Mouse (Mus musculus) left cerebral cortex, postnatal 10 days (tissue): ENCODE data around the gene Lbr. TPM values are rescaled to one million over a fixed set of nuclear protein-coding genes. Genes with fewer than 3 reads are reported as not detected.
A peak's percentile ranks its signal among the peaks of the same experiment; 100 is the strongest.

Experiments used
- DNase-seq, 2 experiments: peaks; one replicate each; pipeline ENCODE4 v3.0.0; 2021 to 2022; ENCODE audit warnings: low spot score in 2 of 2, mixed read lengths in 1 of 2; ENCODE audit errors: extremely low spot score in 1 of 2
- intact Hi-C: fragments of 180-260 bp; cut with DNase I; formaldehyde crosslinking; loops from one replicate; pipeline ENCODE4 v1.15.1; 2025
- total RNA-seq, 2 experiments: library from RNA; stranded (reverse); gene quantifications; 2 replicates each; pipeline ENCODE4 v1.2.3; 2021

Lbr gene
- total RNA-seq, 2 experiments from 2014 or later = 12.1 to 14.0 TPM

- intact Hi-C loops = no loop called here
- no peak for DNase-seq
These were observed 13.5 kb upstream of the Lbr start for GRCm38 (mm10) chr1:181856329-181856728.

GRCm38 (mm10) chr1:181854829-181855228 lies 12.0 kb upstream of the Lbr start:
- intact Hi-C loops = no loop called here
- no peak for DNase-seq

- peak in 1 of 2 experiments; percentile 50 for DNase-seq
- intact Hi-C loops = no loop called here
These were observed 10.4 kb upstream of the Lbr start for GRCm38 (mm10) chr1:181853081-181853736.

- no peak for DNase-seq
- intact Hi-C loops = no loop called here
These were observed 9.6 kb upstream of the Lbr start for GRCm38 (mm10) chr1:181852466-181852865.

GRCm38 (mm10) chr1:181851521-181852310 lies 8.9 kb upstream of the Lbr start:
- peak; percentile 54 to 84 for DNase-seq
- intact Hi-C loops = no loop called here

GRCm38 (mm10) chr1:181850441-181850840 lies 7.6 kb upstream of the Lbr start:
- DNase-seq = no peak
- intact Hi-C loops = no loop called here

GRCm38 (mm10) chr1:181848210-181848609 lies 5.4 kb upstream of the Lbr start:
- intact Hi-C loops = no loop called here
- no peak for DNase-seq

- intact Hi-C loops = no loop called here
- DNase-seq = no peak
These were observed 4.5 kb upstream of the Lbr start for GRCm38 (mm10) chr1:181847396-181847795.

- intact Hi-C loops = no loop called here
- no peak for DNase-seq
These were observed 2.9 kb upstream of the Lbr start for GRCm38 (mm10) chr1:181845767-181846166.

GRCm38 (mm10) chr1:181844874-181845547 lies 2.2 kb upstream of the Lbr start:
- DNase-seq = no peak
- intact Hi-C loops = no loop called here

- DNase-seq = peak; percentile 93 to 97
- intact Hi-C loops = no loop called here
These were observed 778 bp downstream of the Lbr start for GRCm38 (mm10) chr1:181841864-181842672.

- intact Hi-C loops = no loop called here
- no peak for DNase-seq
These were observed 1.4 kb downstream of the Lbr start for GRCm38 (mm10) chr1:181841396-181841795.

- intact Hi-C loops = no loop called here
These were observed 3.0 kb downstream of the Lbr start for GRCm38 (mm10) chr1:181839746-181840366.

GRCm38 (mm10) chr1:181838111-181838510 lies 4.7 kb downstream of the Lbr start:
- intact Hi-C loops = no loop called here
- DNase-seq = no peak

More at GRCm38 (mm10) chr1:181839746-181840366, 3.0 kb downstream of the Lbr start:
- DNase-seq = no peak

GRCm38 (mm10) chr1:181833143-181833542 lies 9.7 kb downstream of the Lbr start:
- no peak for DNase-seq
- intact Hi-C loops = no loop called here

GRCm38 (mm10) chr1:181832720-181833119 lies 10.1 kb downstream of the Lbr start:
- intact Hi-C loops = no loop called here

GRCm38 (mm10) chr1:181828365-181828764 lies 14.5 kb downstream of the Lbr start:
- no peak for DNase-seq
- intact Hi-C loops = no loop called here

More at GRCm38 (mm10) chr1:181832720-181833119, 10.1 kb downstream of the Lbr start:
- DNase-seq = no peak

GRCm38 (mm10) chr1:181826716-181827115 lies 16.1 kb downstream of the Lbr start:
- DNase-seq = no peak
- intact Hi-C loops = no loop called here
